Mouse (Mus musculus) liver, embryonic 14.5 days (tissue): ENCODE measurements around the gene Acp4.

Experiments
- CTCF ChIP-seq: IDR thresholded peaks from 2 replicates; pipeline ENCODE4 v1.5.1; 2016; ENCODE audit warnings: antibody characterized with exemption, low read depth, control low read depth
- EP300 ChIP-seq: IDR thresholded peaks from 2 replicates; pipeline ENCODE4 v1.6.1; 2016; ENCODE audit warnings: antibody characterized with exemption, low read depth

DNA sequence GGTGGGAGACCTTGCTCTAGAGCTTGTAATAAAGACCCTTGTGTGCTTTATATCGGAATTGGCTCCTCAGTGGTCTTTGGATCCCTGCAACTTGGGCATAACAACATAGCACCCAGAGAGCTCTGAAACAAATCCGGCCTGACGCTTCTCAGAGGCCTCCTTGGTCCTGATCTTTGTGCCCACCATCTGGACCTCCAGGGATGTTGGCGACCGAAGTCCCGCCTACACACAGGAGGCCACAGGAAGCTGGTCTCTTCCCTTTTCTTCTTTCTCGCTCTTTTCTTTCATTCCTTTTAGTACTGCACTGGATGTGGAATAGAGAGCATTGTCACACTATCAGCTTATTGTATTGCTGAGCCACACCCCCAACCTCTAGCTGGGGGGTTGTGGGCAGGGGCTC lies 16.3 kb upstream of the Acp4 start:
- no peak for TF ChIP-seq CTCF
- TF ChIP-seq EP300, result no peak
